Mouse (Mus musculus) inflammation-experienced regulatory T-cells, adult 6 months (primary cell): Measurements from ENCODE around the gene Rfwd3. TPM values are rescaled to one million over a fixed set of nuclear protein-coding genes. Genes with fewer than 3 reads are reported as not detected.
A peak's percentile ranks its signal among the peaks of the same experiment; 100 is the strongest.
"Not testable (repeated sequence)": the region's sequence is repeated elsewhere in the genome, so short reads cannot be mapped to it uniquely, and the experiment has no call there.

ENCODE experiments used
- ATAC-seq: one replicate; pipeline ENCODE4 v1.8.0; 2017
- polyA plus RNA-seq, 3 experiments: library from polyadenylated mRNA; unstranded; fragments of 100-300 nt; shearing (Covaris generic); gene quantifications; one replicate each; pipeline ENCODE4 v1.2.1; 2017

Rfwd3 gene
- polyA plus RNA-seq, 3 experiments from 2014 or later = 26.0 to 37.9 (median 27.3) TPM

DNA sequence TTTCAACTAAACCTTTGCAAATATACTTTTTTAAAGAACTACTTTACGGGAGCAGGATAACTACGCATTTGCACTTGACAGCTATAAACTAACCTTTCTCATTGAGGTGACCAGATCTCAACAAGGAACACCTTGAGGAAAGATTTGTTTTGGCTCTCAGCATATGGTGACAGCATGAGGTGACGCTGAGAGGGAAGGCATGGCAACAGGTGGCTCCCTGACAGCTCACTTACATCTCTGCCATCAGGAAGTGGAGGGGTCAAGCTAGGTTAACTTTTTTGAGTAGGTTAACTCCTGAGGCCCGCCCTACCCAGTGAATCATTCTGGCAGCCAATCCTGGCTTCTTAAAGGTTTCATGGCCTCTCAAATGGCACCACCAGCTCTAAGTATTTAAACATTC lies 14.4 kb downstream of the Rfwd3 start:
- no peak for ATAC-seq

- ATAC-seq = no peak
These were observed 17.9 kb downstream of the Rfwd3 start for GRCm38 (mm10) chr8:111282093-111282492.

DNA sequence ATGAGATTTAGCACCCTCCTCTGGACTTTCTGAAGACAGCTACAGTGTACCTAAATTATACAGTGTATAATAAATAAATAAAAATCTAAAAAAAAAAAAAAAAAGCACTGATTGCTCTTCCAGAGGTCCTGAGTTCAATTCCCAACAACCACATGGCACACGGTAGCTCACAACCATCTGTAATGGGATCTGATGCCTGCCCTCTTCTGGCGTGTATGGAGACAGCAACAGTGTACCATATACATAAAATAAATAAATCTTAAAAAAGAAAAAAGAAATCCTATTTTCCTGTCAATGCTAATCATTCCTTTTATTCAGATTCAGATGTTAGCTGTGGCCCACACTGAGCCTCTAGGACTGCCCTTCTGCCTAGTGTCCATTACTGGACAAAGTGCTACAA lies 31.7 kb downstream of the Rfwd3 start:
- ATAC-seq = no peak

DNA sequence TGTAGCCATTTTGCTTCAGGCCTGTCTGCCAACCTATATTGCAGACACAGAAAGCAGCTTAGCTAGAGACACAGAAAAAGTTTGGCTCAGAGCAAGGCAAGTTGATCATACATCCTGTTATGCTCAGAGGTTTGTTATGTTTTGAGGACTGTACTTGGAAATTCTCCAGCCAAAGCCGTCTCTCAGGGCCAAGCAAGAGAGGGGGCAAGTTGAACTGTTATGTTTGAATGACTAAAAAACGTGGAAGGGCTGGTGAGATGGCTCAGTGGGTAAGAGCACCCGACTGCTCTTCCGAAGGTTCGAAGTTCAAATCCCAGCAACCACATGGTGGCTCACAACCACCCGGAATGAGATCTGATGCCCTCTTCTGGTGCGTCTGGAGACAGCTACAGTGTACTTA lies 33.9 kb downstream of the Rfwd3 start:
- not testable (repeated sequence) for ATAC-seq

DNA sequence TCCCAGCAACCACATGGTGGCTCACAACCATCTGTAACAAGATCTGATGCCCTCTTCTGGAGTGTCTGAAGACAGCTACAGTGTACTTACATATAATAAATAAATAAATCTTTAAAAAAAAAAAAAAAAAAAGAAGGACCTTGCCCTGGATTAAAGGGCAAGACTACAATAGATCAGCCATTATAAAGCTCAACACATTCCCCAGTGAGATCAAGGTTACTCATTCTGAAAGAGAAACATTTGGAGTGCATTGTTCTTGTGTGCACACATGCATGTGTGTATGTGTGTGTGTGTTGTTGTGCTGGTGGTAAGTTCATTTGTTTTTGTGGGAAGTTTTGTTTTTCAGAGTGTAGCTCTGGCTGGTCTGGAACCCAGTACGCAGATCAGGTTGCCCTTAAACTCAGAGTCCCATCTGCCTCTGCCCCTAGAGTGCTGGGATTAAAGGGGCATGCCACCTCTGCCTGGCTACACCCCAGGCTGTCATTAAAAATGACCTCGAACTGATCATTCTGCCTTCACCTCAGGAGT lies 35.3 kb downstream of the Rfwd3 start:
- ATAC-seq = no peak

DNA sequence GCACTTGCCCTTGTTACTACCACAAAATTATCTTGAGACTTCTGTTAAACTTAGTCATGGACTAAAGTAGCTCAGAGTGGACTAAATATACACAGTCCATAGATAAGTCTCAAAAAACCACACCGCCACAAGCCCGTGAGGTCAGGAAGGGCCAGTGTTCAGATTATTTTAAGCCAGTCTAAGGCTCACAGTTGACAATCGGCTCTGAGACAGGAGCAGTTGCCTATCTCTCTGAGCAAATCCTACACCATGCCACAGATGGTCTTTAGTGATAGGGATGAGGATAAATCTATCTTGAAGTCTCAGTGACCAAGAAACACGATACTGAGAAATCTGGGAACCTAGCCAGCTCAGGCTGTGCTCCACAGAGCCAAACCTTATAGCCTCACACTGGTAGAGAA lies 38.0 kb downstream of the Rfwd3 start:
- no peak for ATAC-seq

DNA sequence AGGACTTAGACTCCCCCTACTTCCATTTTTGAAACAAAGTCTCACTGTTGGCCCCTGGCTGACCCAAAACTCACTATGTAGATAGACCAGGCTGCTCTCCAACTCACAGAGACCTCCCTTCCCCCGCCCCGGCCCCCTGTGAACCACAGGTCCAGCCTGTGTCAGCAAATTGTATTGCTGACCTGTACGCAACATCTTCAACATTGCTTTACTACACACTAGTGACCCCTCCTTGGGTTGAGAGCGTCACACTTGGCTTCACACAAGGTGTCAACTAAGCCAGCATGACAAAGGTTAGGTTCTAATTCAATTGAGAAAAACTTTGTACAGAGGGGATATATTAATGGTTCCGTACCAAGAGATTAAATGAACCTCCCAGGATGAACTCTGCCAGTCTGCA lies 39.8 kb downstream of the Rfwd3 start:
- no peak for ATAC-seq

DNA sequence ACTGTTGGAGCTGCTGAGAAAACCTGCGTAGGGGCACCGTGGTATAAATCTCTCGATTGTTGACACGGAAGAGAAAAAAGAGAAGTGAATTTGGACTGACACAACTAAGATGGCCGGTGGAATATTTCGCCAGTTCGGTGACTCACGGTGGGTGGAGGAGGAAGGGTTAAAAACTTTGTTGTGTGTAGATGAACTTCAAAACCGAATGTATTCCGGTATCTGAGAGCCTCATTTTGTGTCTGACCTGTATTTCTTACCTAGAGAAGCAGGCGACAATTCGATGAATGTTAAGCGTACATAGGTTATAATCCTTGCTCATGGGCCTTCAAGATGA lies 40.6 kb downstream of the Rfwd3 start:
- peak; percentile 57 for ATAC-seq

DNA sequence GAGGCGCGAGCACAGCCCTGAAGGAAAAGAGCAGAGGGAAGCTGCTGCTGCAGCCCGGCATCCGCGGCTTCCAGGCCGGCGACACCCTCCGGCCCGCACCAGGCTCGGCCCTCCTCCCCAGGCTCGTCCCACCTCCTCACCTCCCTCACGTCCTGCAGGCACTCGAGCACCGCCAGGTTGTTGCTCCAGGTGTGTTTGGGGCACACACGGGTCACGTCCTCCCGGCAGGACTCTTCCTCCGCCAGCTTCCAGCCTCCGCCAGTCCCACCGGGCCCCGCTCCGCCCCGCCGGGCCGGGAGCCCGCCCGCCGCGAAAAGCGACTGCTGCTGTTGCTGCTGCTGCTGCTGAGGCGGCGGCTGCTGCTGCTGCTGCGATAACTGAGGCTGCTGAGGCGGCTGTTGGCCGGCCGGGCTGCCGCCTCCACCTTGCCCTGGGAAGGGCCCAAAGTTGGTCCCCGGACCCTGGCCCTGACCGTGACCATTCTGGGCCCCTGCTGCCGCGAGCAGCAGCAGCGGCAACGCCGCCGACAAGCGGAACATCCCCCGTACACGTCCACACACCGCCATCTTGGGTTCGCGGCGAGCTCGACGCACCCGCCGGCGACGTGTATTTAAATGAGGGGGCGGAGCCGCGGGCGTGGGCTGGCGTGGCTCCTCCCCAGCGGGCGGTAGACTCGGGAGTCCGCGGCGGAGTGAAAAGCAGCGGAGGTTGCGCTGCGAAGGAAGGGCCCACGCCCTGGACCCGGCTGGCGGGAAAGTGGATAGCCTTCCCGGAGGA lies 41.2 kb downstream of the Rfwd3 start, which contains the start of gene Glg1:
Gene Glg1 (minus strand): TSS at position 586 of the 777 bp plus-strand sequence.
- ATAC-seq = peak; percentile 88

DNA sequence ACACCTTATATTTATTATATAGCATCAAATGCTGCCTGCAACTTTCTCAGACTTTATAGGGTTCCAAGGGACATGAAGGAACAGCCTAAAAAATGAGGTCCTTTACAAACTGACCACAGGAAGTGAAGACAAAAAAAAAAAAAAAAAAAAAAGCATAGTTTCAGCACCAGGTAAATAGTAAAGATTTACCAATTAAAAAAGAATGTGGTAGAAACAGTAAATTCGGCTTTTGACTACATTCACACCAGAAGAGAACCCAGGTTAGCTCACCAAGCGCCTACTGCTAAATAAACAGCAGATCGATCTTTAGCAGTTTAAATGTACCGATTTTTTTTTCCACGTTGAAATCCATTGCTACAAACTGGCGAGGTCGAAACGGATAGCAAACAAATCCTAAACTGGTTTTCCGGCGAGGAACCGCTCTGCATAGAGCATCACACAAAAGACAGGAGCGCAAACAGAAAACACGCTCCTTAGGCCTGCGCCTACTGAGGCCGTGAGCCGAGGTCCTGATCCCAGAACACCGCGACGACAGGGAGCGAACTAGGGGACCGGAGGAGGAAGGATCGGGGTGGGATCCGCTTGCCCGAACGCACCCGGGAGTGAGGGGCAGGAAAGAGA lies 41.9 kb downstream of the Rfwd3 start:
- peak; percentile 10 for ATAC-seq

DNA sequence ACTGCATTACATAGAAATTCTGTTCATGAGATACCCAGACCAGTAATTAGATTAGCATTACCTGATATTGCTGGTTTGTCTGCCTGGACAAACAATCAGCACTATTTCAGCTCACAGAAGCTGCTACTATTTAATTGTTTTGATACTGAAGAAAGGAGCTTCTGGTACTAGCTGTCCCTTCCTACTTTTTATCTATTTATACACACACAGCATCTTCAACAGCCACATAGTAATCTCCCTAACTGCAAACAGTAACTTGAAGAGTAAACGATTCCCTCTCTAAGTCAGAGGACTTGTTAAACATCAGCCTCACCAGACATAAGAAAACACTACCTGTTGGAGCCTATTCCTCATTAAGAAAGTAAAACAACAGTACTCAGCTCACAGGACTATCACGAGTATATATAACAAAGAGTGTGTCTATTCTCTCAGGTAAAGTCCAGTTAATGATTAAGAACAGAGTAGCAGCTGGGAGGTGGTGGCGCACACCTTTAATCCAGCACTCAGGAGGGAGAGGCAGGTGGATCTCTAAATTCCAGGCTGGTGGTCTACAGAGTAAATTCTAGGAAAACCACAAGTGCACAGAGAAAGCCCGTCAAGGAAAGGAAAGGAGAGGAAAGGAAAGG lies 47.4 kb downstream of the Rfwd3 start:
- ATAC-seq = no peak

DNA sequence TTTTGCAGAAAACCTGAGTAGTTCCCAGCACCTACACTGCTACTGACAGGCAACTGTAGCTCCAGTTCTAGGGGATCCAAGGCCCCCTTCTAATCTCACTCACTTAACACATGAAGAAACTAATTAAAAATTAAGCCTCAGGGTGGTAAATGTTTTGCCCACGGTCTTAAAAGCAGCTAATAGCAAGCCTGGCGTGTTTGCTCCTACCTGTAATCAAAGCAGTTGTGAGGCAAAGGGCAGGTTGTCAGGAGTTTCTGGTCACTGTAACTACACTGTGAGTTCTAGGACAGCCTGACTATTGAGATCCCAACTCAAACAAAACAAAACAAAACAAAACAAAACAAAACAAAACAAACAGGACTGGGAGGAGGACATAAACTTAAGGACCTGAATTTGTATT lies 49.9 kb downstream of the Rfwd3 start:
- no peak for ATAC-seq

GRCm38 (mm10) chr8:111248136-111248535 lies 51.9 kb downstream of the Rfwd3 start:
- no peak for ATAC-seq

GRCm38 (mm10) chr8:111246864-111247263 lies 53.2 kb downstream of the Rfwd3 start:
- not testable (repeated sequence) for ATAC-seq

- ATAC-seq = no peak
These were observed 53.7 kb downstream of the Rfwd3 start for GRCm38 (mm10) chr8:111246287-111246830.

- no peak for ATAC-seq
These were observed 62.7 kb downstream of the Rfwd3 start for GRCm38 (mm10) chr8:111237301-111237700.

GRCm38 (mm10) chr8:111233730-111234129 lies 66.3 kb downstream of the Rfwd3 start:
- no peak for ATAC-seq

DNA sequence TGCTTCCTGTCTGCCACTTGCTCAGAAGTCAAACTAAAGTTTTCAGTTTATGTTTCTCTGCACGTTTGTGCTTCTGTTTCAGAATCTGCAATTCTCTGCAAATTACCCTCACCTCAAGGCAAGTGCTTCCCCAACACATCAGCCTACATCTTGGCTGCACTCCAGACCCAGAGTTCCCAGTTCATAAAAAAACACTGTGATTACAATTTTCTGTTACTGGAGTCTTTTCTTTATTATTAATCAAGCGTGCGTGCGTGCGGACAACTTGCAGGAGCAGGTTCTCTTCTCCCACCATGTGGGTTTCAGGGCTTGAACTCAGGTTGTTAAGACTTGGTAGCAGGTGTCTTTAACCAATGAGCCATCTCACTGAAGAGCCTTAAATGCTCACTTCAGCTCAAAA lies 75.9 kb downstream of the Rfwd3 start:
- ATAC-seq = no peak

Other genes with a start within 250 kb of the Rfwd3 start
- not detected for gene Exosc6, start 243.9 kb downstream of the Rfwd3 start, polyA plus RNA-seq
- gene Clec18a, start 207.8 kb downstream of the Rfwd3 start, polyA plus RNA-seq = not detected
- 1 to 10 TPM; 7.0 to 9.7 (median 8.7) TPM for gene Pdpr, start 205.6 kb downstream of the Rfwd3 start, polyA plus RNA-seq
- 10 to 100 TPM; 25.2 to 37.5 (median 28.5) TPM for gene Glg1, start 41.0 kb downstream of the Rfwd3 start, polyA plus RNA-seq
- 10 to 100 TPM in 1 of 3 experiments, 1 to 10 TPM in 2; 3.7 to 18.8 (median 6.3) TPM for gene Mlkl, start 38.0 kb upstream of the Rfwd3 start, polyA plus RNA-seq
- under 1 TPM in 1 of 3 experiments, not detected in 2; 0.32 TPM for gene Fa2h, start 93.6 kb upstream of the Rfwd3 start, polyA plus RNA-seq
- 1 to 10 TPM; 2.9 to 4.9 (median 4.6) TPM for gene Wdr59, start 221.9 kb upstream of the Rfwd3 start, polyA plus RNA-seq
- 10 to 100 TPM; 12.4 to 58.2 (median 50.7) TPM for gene Znrf1, start 235.9 kb upstream of the Rfwd3 start, polyA plus RNA-seq